Mouse (Mus musculus) limb, embryonic 13.5 days (tissue): ENCODE results near the gene 2510009E07Rik. TPM values are rescaled to one million over a fixed set of nuclear protein-coding genes. Genes with fewer than 3 reads are reported as not detected.

Experiments
- ATAC-seq: fragments of 200-750 bp; cut with Nextera tagmentation; 2 replicates; pipeline ENCODE4 v1.8.0; 2017; ENCODE audit warnings: low read depth, moderate number of reproducible peaks, moderate TSS enrichment; ENCODE audit not compliant: low FRiP score
- H3K27ac ChIP-seq: fragments of 300-500 bp; sonication (generic); 2 replicates; pipeline ENCODE4 v1.5.1; 2015; ENCODE audit warnings: inconsistent platforms, mild to moderate bottlenecking, moderate library complexity
- H3K27me3 ChIP-seq: fragments of 300-500 bp; sonication (generic); 2 replicates; pipeline ENCODE4 v1.6.1; 2015; ENCODE audit warnings: mild to moderate bottlenecking, inconsistent platforms
- H3K36me3 ChIP-seq: fragments of 300-500 bp; sonication (generic); 2 replicates; pipeline ENCODE4 v1.6.1; 2015; ENCODE audit warnings: inconsistent platforms, mild to moderate bottlenecking, moderate library complexity
- H3K4me1 ChIP-seq: fragments of 300-500 bp; sonication (generic); 2 replicates; pipeline ENCODE4 v1.6.1; 2015; ENCODE audit warnings: inconsistent platforms
- H3K4me2 ChIP-seq: fragments of 300-500 bp; sonication (generic); replicated peaks from 2 replicates; pipeline ENCODE4 v1.6.1; 2015; ENCODE audit warnings: inconsistent platforms, mild to moderate bottlenecking, moderate library complexity
- H3K4me3 ChIP-seq: fragments of 300-500 bp; sonication (generic); 2 replicates; pipeline ENCODE4 v1.5.1; 2015; ENCODE audit warnings: moderate library complexity, mild to moderate bottlenecking, inconsistent platforms
- H3K9ac ChIP-seq: fragments of 300-500 bp; sonication (generic); 2 replicates; pipeline ENCODE4 v1.6.1; 2015; ENCODE audit warnings: mild to moderate bottlenecking, inconsistent platforms
- H3K9me3 ChIP-seq: fragments of 300-500 bp; sonication (generic); 2 replicates; pipeline ENCODE4 v1.6.1; 2016; ENCODE audit warnings: inconsistent platforms
- WGBS: fragments of 180-500 bp; shearing (Covaris S2); methylation state at CpG from one replicate; pipeline ENCODE4 v1.1.7; 2015; 5-methylcytosine and 5-hydroxymethylcytosine counted together
- polyA plus RNA-seq: library from polyadenylated mRNA; unstranded; fragments of >200 nt; fragmentation: Nextera tagmentation; extraction: Ambion mirVana; gene quantifications from 2 replicates; pipeline ENCODE4 v1.2.1, GENCODE M21; 2015

2510009E07Rik gene
- 24.9 and 26.3 TPM in 2 replicates for polyA plus RNA-seq

- peak; percentile 89 for ATAC-seq
- Histone ChIP-seq H3K4me2 (peak within 1 kb of the TSS; percentile 83), H3K27ac (peak within 1 kb of the TSS; percentile 83), H3K4me1 (peaks cover 26% of the 10 kb centered on the region), H3K9me3 (no peaks in the 10 kb centered on the region), H3K36me3 (no peaks in the 10 kb centered on the region), H3K9ac (peak within 1 kb of the TSS; percentile 93), H3K27me3 (peaks cover 8% of the 10 kb centered on the region; the same call in 1 of the 2 replicates), H3K4me3 (peak within 1 kb of the TSS; percentile 87)
- WGBS = under 1% methylated on average over 57 of the region's 61 CpGs
Measured at GRCm38 (mm10) chr16:21694463-21695241, at the start of gene 2510009E07Rik. 2510009E07Rik (minus strand) TSS chr16:21694665.

GRCm38 (mm10) chr16:21743401-21743800 is 48.9 kb upstream of the 2510009E07Rik start:
- no peak for ATAC-seq
- 91% methylated on average over 6 of the region's 6 CpGs for WGBS
- Histone ChIP-seq H3K4me1 (no peaks in the 10 kb centered on the region), H3K27ac (no peak overlapping the region), H3K9ac (no peak overlapping the region), H3K9me3 (no peaks in the 10 kb centered on the region), H3K36me3 (no peaks in the 10 kb centered on the region), H3K4me3 (no peak overlapping the region), H3K27me3 (no peaks in the 10 kb centered on the region), H3K4me2 (no peak overlapping the region)

GRCm38 (mm10) chr16:21742898-21743297 is 48.4 kb upstream of the 2510009E07Rik start:
- H3K9ac ChIP-seq = no peak overlapping the region
- no peak overlapping the region for H3K27ac ChIP-seq
- no peak overlapping the region for H3K4me2 ChIP-seq
- H3K27me3 ChIP-seq = no peaks in the 10 kb centered on the region
- H3K9me3 ChIP-seq = no peaks in the 10 kb centered on the region
- H3K36me3 ChIP-seq = no peaks in the 10 kb centered on the region
- H3K4me3 ChIP-seq = no peak overlapping the region
- WGBS = 94% methylated on average over 5 of the region's 5 CpGs
- no peaks in the 10 kb centered on the region for H3K4me1 ChIP-seq
- no peak for ATAC-seq

- 85% methylated on average over 5 of the region's 5 CpGs for WGBS
- no peak overlapping the region for H3K9ac ChIP-seq
- ATAC-seq = no peak
Measured at GRCm38 (mm10) chr16:21742191-21742870, 47.9 kb upstream of the 2510009E07Rik start.

GRCm38 (mm10) chr16:21741542-21741941 is 47.1 kb upstream of the 2510009E07Rik start:
- no peaks in the 10 kb centered on the region for H3K27me3 ChIP-seq
- 81% methylated on average over 3 of the region's 3 CpGs for WGBS
- no peaks in the 10 kb centered on the region for H3K9me3 ChIP-seq
- no peaks in the 10 kb centered on the region for H3K36me3 ChIP-seq
- H3K4me2 ChIP-seq = no peak overlapping the region
- H3K9ac ChIP-seq = no peak overlapping the region
- no peak for ATAC-seq
- no peaks in the 10 kb centered on the region for H3K4me1 ChIP-seq
- no peak overlapping the region for H3K4me3 ChIP-seq
- no peak overlapping the region for H3K27ac ChIP-seq

More at GRCm38 (mm10) chr16:21742191-21742870, 47.9 kb upstream of the 2510009E07Rik start:
- H3K4me2 ChIP-seq = no peak overlapping the region
- no peaks in the 10 kb centered on the region for H3K36me3 ChIP-seq
- H3K4me1 ChIP-seq = no peaks in the 10 kb centered on the region
- H3K9me3 ChIP-seq = no peaks in the 10 kb centered on the region
- H3K27ac ChIP-seq = no peak overlapping the region
- H3K27me3 ChIP-seq = no peaks in the 10 kb centered on the region
- H3K4me3 ChIP-seq = no peak overlapping the region

GRCm38 (mm10) chr16:21735638-21736037 is 41.2 kb upstream of the 2510009E07Rik start:
- no peak overlapping the region for H3K4me2 ChIP-seq
- no peaks in the 10 kb centered on the region for H3K27me3 ChIP-seq
- H3K4me3 ChIP-seq = no peak overlapping the region
- WGBS = 67% methylated on average over 1 of the region's 1 CpGs
- no peak overlapping the region for H3K9ac ChIP-seq
- no peak for ATAC-seq
- no peaks in the 10 kb centered on the region for H3K36me3 ChIP-seq
- no peak overlapping the region for H3K27ac ChIP-seq
- no peaks in the 10 kb centered on the region for H3K4me1 ChIP-seq
- H3K9me3 ChIP-seq = no peaks in the 10 kb centered on the region

GRCm38 (mm10) chr16:21727897-21728364 is 33.5 kb upstream of the 2510009E07Rik start:
- 48% methylated on average over 10 of the region's 10 CpGs for WGBS
- H3K9me3 ChIP-seq = no peaks in the 10 kb centered on the region
- H3K4me1 ChIP-seq = no peaks in the 10 kb centered on the region
- no peak overlapping the region for H3K4me3 ChIP-seq
- ATAC-seq = no peak
- no peaks in the 10 kb centered on the region for H3K36me3 ChIP-seq
- H3K27me3 ChIP-seq = no peaks in the 10 kb centered on the region
- H3K9ac ChIP-seq = no peak overlapping the region
- H3K27ac ChIP-seq = no peak overlapping the region
- no peak overlapping the region for H3K4me2 ChIP-seq

GRCm38 (mm10) chr16:21727421-21727820 is 33.0 kb upstream of the 2510009E07Rik start:
- H3K9ac ChIP-seq = no peak overlapping the region

GRCm38 (mm10) chr16:21724261-21724660 is 29.8 kb upstream of the 2510009E07Rik start:
- no peak overlapping the region for H3K4me3 ChIP-seq
- WGBS = 78% methylated on average over 1 of the region's 1 CpGs
- no peak overlapping the region for H3K27ac ChIP-seq
- ATAC-seq = no peak
- no peaks in the 10 kb centered on the region for H3K9me3 ChIP-seq
- no peaks in the 10 kb centered on the region for H3K27me3 ChIP-seq
- H3K4me2 ChIP-seq = no peak overlapping the region
- no peaks in the 10 kb centered on the region for H3K36me3 ChIP-seq
- no peaks in the 10 kb centered on the region for H3K4me1 ChIP-seq
- no peak overlapping the region for H3K9ac ChIP-seq

More at GRCm38 (mm10) chr16:21727421-21727820, 33.0 kb upstream of the 2510009E07Rik start:
- no peak overlapping the region for H3K4me2 ChIP-seq
- no peak overlapping the region for H3K4me3 ChIP-seq
- WGBS = 93% methylated on average over 3 of the region's 3 CpGs
- H3K4me1 ChIP-seq = no peaks in the 10 kb centered on the region
- no peaks in the 10 kb centered on the region for H3K9me3 ChIP-seq
- no peaks in the 10 kb centered on the region for H3K27me3 ChIP-seq
- ATAC-seq = no peak
- H3K36me3 ChIP-seq = no peaks in the 10 kb centered on the region
- H3K27ac ChIP-seq = no peak overlapping the region

GRCm38 (mm10) chr16:21719770-21720169 is 25.3 kb upstream of the 2510009E07Rik start:
- WGBS = 81% methylated on average over 7 of the region's 7 CpGs
- Histone ChIP-seq H3K27ac (no peak overlapping the region), H3K4me2 (no peak overlapping the region), H3K4me3 (no peak overlapping the region), H3K36me3 (no peaks in the 10 kb centered on the region), H3K27me3 (no peaks in the 10 kb centered on the region), H3K4me1 (no peaks in the 10 kb centered on the region), H3K9ac (no peak overlapping the region), H3K9me3 (no peaks in the 10 kb centered on the region)
- no peak for ATAC-seq

GRCm38 (mm10) chr16:21714516-21714915 is 20.1 kb upstream of the 2510009E07Rik start:
- Histone ChIP-seq H3K36me3 (no peaks in the 10 kb centered on the region), H3K4me1 (no peaks in the 10 kb centered on the region), H3K4me2 (no peak overlapping the region), H3K27me3 (no peaks in the 10 kb centered on the region), H3K27ac (no peak overlapping the region), H3K4me3 (no peak overlapping the region), H3K9me3 (no peaks in the 10 kb centered on the region), H3K9ac (no peak overlapping the region)
- 85% methylated on average over 10 of the region's 10 CpGs for WGBS
- no peak for ATAC-seq

GRCm38 (mm10) chr16:21710321-21710720 is 15.9 kb upstream of the 2510009E07Rik start:
- Histone ChIP-seq H3K9me3 (no peaks in the 10 kb centered on the region), H3K4me1 (no peaks in the 10 kb centered on the region), H3K27ac (no peak overlapping the region), H3K9ac (no peak overlapping the region), H3K36me3 (no peaks in the 10 kb centered on the region), H3K4me3 (no peak overlapping the region), H3K27me3 (no peaks in the 10 kb centered on the region), H3K4me2 (no peak overlapping the region)
- WGBS = 9% methylated on average over 2 of the region's 2 CpGs
- no peak for ATAC-seq
